Mouse (Mus musculus) CD4-positive, CD25-positive, alpha-beta regulatory T cell, adult 2 months (primary cell): ENCODE results near the gene Hecw2.

Experiments
- DNase-seq: peaks from one replicate; pipeline ENCODE4 v3.0.0-alpha.2; 2012; ENCODE audit warnings: low read depth, low spot score

Gene Hecw2

GRCm38 (mm10) chr1:53784291-53784720 is 410.7 kb downstream of the Hecw2 start:
- DNase-seq, result peak; percentile 87

GRCm38 (mm10) chr1:53782956-53783355 is 412.0 kb downstream of the Hecw2 start:
- DNase-seq, result no peak

GRCm38 (mm10) chr1:53782079-53782478 is 412.9 kb downstream of the Hecw2 start:
- peak; percentile 55 for DNase-seq

- DNase-seq, result peak; percentile 66
Measured at GRCm38 (mm10) chr1:53781311-53781710, 413.7 kb downstream of the Hecw2 start.

GRCm38 (mm10) chr1:53776176-53776905 is 418.6 kb downstream of the Hecw2 start:
- peak; percentile 75 for DNase-seq

- DNase-seq, result peak; percentile 33
Measured at GRCm38 (mm10) chr1:53775545-53775944, 419.4 kb downstream of the Hecw2 start.

GRCm38 (mm10) chr1:53775036-53775435 is 419.9 kb downstream of the Hecw2 start:
- peak; percentile 24 for DNase-seq

GRCm38 (mm10) chr1:53774571-53774970 is 420.4 kb downstream of the Hecw2 start:
- peak; percentile 29 for DNase-seq

GRCm38 (mm10) chr1:53773994-53774393 is 421.0 kb downstream of the Hecw2 start:
- peak; percentile 92 for DNase-seq

GRCm38 (mm10) chr1:53772967-53773366 is 422.0 kb downstream of the Hecw2 start:
- peak; percentile 63 for DNase-seq

GRCm38 (mm10) chr1:53771476-53771875 is 423.5 kb downstream of the Hecw2 start:
- DNase-seq, result peak; percentile 45

- no peak for DNase-seq
Measured at GRCm38 (mm10) chr1:53766112-53766511, 428.9 kb downstream of the Hecw2 start.

GRCm38 (mm10) chr1:53757316-53757715 is 437.7 kb downstream of the Hecw2 start:
- no peak for DNase-seq
